Mouse (Mus musculus): Measurements from ENCODE around the gene Nfkb1.

DNA sequence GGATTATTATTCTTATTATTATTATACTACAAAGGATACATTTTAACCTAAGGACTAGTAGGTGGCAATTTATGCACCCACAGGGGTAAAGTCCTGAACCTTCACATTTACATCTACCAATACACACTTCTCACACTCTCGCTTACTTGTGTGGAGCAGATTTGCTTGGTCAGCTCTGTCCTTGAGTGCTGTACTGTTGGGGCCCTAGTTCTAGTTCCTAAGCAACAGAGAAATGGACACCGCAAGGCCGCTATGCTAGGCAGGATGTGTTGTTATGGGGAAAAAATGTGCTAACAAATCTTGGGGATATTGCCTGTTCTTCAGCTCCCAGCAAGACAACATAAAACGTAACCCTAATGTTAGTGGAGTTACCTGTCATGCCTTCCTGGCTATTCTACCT is 99.3 kb downstream of the Nfkb1 start:
- TF ChIP-seq POLR2A (IDR thresholded peaks at IDR 0.05; ENCODE audit: control insufficient read depth in 1 of 2, insufficient read depth in 1 of 2, low read depth in 1 of 2, low read length in 2 of 2, poor library complexity in 1 of 2) (no peak), ZC3H11A (IDR thresholded peaks at IDR 0.05; ENCODE audit: low read depth, low read length) (no peak)

Measured in MEL (cell line).